Mouse (Mus musculus): ENCODE results near the gene Armt1.

Armt1 gene

GRCm38 (mm10) chr10:4435416-4435815 is 3.1 kb downstream of the Armt1 start:
- DNase-seq = no peak

GRCm38 (mm10) chr10:4456409-4456808 is 24.1 kb downstream of the Armt1 start:
- DNase-seq = no peak

GRCm38 (mm10) chr10:4460201-4460600 is 27.9 kb downstream of the Armt1 start:
- no peak for DNase-seq

GRCm38 (mm10) chr10:4465799-4466198 is 33.5 kb downstream of the Armt1 start:
- no peak for DNase-seq

GRCm38 (mm10) chr10:4469406-4469805 is 37.1 kb downstream of the Armt1 start:
- DNase-seq = no peak

GRCm38 (mm10) chr10:4473591-4473993 is 41.3 kb downstream of the Armt1 start:
- DNase-seq = peak; percentile 17

- no peak for DNase-seq
These were observed 43.2 kb downstream of the Armt1 start for GRCm38 (mm10) chr10:4475431-4475830.

- no peak for DNase-seq
These were observed 44.3 kb downstream of the Armt1 start for GRCm38 (mm10) chr10:4476604-4477003.

- no peak for DNase-seq
These were observed 48.7 kb downstream of the Armt1 start for GRCm38 (mm10) chr10:4480929-4481328.

- DNase-seq = no peak
These were observed 49.4 kb downstream of the Armt1 start for GRCm38 (mm10) chr10:4481695-4482094.

GRCm38 (mm10) chr10:4482355-4482754 is 50.1 kb downstream of the Armt1 start, which contains the start of gene Ccdc170:
TSS of gene Ccdc170 (plus strand) at chr10:4482502.
- peak; percentile 11 for DNase-seq

- no peak for DNase-seq
These were observed 51.6 kb downstream of the Armt1 start for GRCm38 (mm10) chr10:4483848-4484247.

- DNase-seq = no peak
These were observed 52.7 kb downstream of the Armt1 start for GRCm38 (mm10) chr10:4484986-4485385.

GRCm38 (mm10) chr10:4489865-4490264 is 57.6 kb downstream of the Armt1 start:
- no peak for DNase-seq

- no peak for DNase-seq
These were observed 59.0 kb downstream of the Armt1 start for GRCm38 (mm10) chr10:4491281-4491680.

- no peak for DNase-seq
These were observed 59.8 kb downstream of the Armt1 start for GRCm38 (mm10) chr10:4492045-4492444.

- DNase-seq = no peak
These were observed 60.6 kb downstream of the Armt1 start for GRCm38 (mm10) chr10:4492909-4493308.

GRCm38 (mm10) chr10:4503251-4503650 is 71.0 kb downstream of the Armt1 start:
- DNase-seq = peak; percentile 27

All from kidney, postnatal 10 days (tissue).